Mouse (Mus musculus): ENCODE results near the gene Fbxo2.

DNA sequence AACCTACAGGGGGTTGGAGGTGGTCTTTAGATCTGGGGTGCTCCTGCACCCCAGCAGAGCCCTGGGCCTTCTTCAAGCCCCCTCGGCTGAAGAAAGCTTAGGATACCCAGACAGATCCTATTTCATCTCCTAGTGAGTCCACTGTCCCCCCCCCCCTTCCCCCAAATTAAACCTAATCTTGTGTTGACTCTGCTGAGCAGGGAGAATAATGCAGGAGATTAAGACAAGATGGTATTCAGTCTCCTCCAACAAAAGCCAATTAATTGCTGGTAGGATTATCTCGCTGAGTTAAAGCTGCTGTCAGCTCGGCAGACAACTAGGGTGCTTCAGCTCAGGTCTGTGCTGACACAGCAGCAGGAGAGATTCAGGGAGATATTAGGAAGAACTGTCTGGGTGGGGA, 10.8 kb downstream of the Fbxo2 start:
- TF ChIP-seq EP300 (optimal IDR thresholded peaks at IDR 0.05) (no peak), CTCF (IDR thresholded peaks at IDR 0.05; ENCODE audit: low read depth) (no peak)
